Mouse (Mus musculus): ENCODE data around the gene Nat8f6. TPM values are rescaled to one million over a fixed set of nuclear protein-coding genes. Genes with fewer than 3 reads are reported as not detected.
"Not testable (repeated sequence)": the region's sequence is repeated elsewhere in the genome, so short reads cannot be mapped to it uniquely, and the experiment has no call there.

Gene Nat8f6
- polyA plus RNA-seq, 1 experiment from 2014 or later: not detected

DNA sequence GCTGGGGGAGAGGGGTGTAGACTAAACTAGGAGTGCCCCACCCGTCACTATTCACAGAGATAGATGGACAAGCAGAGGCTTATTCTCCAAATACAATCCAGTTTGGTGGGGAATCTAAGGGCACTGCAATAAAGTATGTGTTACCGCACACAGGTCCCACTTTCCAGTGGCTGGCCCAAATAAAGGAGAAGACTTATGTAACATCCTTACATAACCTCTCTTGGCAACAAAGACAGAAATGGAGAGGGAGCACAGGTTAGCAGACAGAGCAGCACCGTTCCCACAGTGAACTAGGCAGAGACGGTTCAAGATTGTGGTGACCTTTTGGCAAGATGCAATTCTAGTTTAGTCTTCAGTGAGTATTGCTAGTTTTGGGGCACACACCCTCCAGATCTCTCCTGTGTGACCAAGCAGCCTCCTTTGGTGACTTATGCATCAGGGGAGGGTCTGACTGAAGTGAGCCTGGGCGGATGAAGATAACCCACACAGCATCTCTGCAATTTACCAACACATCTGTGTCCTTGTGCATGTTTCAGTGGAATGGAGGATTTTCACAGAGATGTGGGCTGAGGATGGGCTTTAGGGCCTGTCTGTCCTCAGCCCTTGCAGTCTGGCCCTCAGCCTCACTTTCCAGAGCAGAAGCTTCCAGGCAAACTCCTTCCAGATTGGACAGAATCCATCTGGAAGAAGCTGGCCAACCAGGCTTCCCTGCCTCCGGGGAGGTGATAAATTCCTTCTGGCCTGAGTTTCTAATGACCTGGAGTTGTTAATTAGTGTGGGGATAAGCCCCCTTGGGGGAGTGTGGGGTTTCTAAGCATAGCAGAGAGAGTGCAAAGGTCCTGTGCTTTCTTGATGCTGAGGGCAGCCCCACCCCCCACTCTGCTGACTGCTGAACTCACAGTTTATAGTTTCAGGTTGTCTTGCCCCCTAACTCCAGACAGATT, 57.4 kb downstream of the Nat8f6 start:
- WGBS (ENCODE audit: insufficient replicate concordance): 66% methylated on average over 6 of the region's 6 CpGs

DNA sequence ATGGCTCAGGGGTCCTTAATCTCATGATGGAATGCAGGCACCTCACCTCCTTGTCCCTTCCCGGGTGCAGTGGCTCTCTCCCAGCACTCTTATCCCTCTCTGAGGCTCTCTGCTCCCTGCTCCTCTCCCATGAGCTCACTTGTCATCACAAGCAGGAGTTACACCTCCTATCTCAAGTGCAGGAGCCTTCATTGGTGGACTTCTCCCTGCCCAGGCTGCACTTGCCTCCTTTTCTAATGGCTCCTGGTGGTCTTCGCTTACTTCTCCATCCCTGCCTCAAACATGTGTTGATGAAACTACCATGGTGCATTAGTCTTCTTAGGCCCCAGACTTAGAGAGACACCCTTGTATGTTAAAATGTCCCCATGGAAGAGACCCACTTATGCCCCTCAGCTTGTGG, 58.1 kb downstream of the Nat8f6 start:
- H3K4me3 ChIP-seq; H3K9me3 ChIP-seq (replicated peaks); H3K27me3 ChIP-seq (replicated peaks); ATAC-seq; H3K4me2 ChIP-seq; H3K4me1 ChIP-seq; H3K27ac ChIP-seq; H3K36me3 ChIP-seq; H3K9ac ChIP-seq: not testable (repeated sequence)
- WGBS (ENCODE audit: insufficient replicate concordance): 48% methylated on average over 2 of the region's 2 CpGs

More for the DNA sequence above, 57.4 kb downstream of the Nat8f6 start:
- not testable (repeated sequence) for H3K27me3 ChIP-seq (replicated peaks); H3K9me3 ChIP-seq (replicated peaks); H3K9ac ChIP-seq; H3K36me3 ChIP-seq; H3K27ac ChIP-seq; H3K4me1 ChIP-seq; H3K4me2 ChIP-seq; ATAC-seq; H3K4me3 ChIP-seq

Small RNAs within 50 kb of the gene (microRNA-seq; reads per million reads assigned to microRNA genes)
- not detected for gene Mir6375

Other genes with a start within 250 kb of the Nat8f6 start
- gene Alms1, start 233.4 kb downstream of the Nat8f6 start, polyA plus RNA-seq (2016; fragmentation: Nextera tagmentation; extraction: Ambion mirVana): 3.2 and 3.4 TPM in 2 replicates
- gene Nat8f7, start 107.7 kb downstream of the Nat8f6 start, polyA plus RNA-seq (2016; fragmentation: Nextera tagmentation; extraction: Ambion mirVana): not detected in 2 replicates
- gene Nat8f3, start 55.2 kb downstream of the Nat8f6 start, polyA plus RNA-seq (2016; fragmentation: Nextera tagmentation; extraction: Ambion mirVana): not detected in 2 replicates
- not detected in 2 replicates for gene Nat8f5, start within 50 bp of the Nat8f6 start, polyA plus RNA-seq (2016; fragmentation: Nextera tagmentation; extraction: Ambion mirVana)
- gene Nat8, start 11.1 kb upstream of the Nat8f6 start, polyA plus RNA-seq (2016; fragmentation: Nextera tagmentation; extraction: Ambion mirVana): not detected in 2 replicates
- 0.04 TPM in 1 of 2 replicates, not detected in the other for gene Nat8f2, start 48.2 kb upstream of the Nat8f6 start, polyA plus RNA-seq (2016; fragmentation: Nextera tagmentation; extraction: Ambion mirVana)
- 0.81 and 1.2 TPM in 2 replicates for gene Nat8f4, start 83.9 kb upstream of the Nat8f6 start, polyA plus RNA-seq (2016; fragmentation: Nextera tagmentation; extraction: Ambion mirVana)
- 29.6 and 31.1 TPM in 2 replicates for gene Tprkb, start 90.9 kb upstream of the Nat8f6 start, polyA plus RNA-seq (2016; fragmentation: Nextera tagmentation; extraction: Ambion mirVana)
- gene Nat8f1, start 94.7 kb upstream of the Nat8f6 start, polyA plus RNA-seq (2016; fragmentation: Nextera tagmentation; extraction: Ambion mirVana): 3.4 and 4.5 TPM in 2 replicates
- gene Dusp11, start 140.7 kb upstream of the Nat8f6 start, polyA plus RNA-seq (2016; fragmentation: Nextera tagmentation; extraction: Ambion mirVana): 37.2 and 38.0 TPM in 2 replicates
- gene Figla, start 195.2 kb upstream of the Nat8f6 start, polyA plus RNA-seq (2016; fragmentation: Nextera tagmentation; extraction: Ambion mirVana): not detected in 2 replicates
- gene Add2, start 207.7 kb upstream of the Nat8f6 start, polyA plus RNA-seq (2016; fragmentation: Nextera tagmentation; extraction: Ambion mirVana): 96.9 and 97.2 TPM in 2 replicates